Mouse (Mus musculus) T-helper 2 cell (primary cell): ENCODE measurements around the gene Mcam.

Source experiments
- in situ Hi-C: fragments of 300-600 bp; cut with MboI, MseI; formaldehyde crosslinking; loops from one replicate; pipeline ENCODE4 v1.15.1; 2025; ENCODE audit warnings: high pct_unique_total_duplicates

The Mcam gene

DNA sequence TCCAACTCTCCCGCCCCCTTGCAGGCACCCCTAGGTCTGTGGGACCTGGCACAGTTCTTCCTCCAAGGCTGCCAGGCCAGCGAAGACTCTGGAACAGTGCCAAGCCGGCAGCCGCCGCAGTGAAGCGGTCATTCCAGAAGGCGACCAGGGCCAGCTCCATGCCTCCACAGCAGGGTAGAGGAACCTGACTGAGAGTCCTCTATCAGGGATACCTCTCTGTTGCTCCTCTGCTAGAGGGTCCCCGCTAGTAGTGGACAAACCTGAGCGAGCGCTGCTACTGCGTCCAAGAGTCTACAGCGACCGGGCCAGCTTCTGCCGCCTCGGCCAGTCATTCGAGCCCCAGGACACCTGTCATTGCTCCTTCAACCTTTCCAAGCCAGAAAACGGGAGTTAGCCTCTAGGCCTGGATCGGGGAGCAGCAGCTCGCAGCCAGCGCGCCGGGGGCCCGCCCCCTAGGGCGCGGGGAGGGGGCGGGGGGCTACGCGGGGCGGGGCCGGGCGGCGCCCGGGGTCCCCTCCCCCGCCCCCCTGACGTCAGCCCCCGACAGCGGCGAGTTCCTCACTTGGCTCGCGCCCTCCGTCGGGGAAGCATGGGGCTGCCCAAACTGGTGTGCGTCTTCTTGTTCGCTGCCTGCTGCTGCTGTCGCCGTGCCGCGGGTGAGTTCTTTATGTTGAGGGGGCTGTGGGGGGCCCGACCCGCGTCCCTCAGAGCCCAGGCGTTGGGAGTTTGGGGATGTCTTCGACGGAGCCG lies at the start of gene Mcam:
TSS of gene Mcam (plus strand) at position 369 of the 750 bp plus-strand sequence.
- in situ Hi-C loops = no loop called here

DNA sequence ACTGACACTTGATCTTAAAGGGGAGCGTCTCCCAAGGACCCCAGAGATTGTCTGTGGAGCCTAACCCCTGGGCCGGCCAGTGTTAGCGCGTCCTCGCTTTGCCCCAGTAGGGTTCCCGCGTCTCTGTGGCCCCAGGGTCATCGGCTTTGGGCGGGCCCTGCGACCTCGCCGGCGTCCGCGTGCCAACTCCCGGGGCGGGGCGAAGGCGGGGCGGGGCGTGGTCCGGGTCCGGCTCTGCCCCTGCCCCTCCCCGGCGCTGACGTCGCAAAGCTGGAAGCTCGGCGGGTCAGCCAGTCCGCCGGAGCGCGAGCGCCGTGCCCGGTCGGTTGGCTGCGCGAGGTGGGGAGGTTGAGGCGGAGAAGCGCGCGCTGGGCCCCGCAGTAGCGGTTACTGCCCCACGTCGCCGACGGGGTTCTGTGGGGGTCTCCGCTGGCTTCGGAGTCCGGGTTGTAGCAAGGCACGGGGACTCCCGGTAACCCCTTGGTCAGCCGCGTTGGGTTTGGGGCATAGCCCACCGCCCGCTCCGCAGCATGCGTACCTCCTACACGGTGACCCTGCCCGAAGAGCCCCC lies 49.5 kb upstream of the Mcam start:
- in situ Hi-C loops = loop anchor here (10.0 to 25.0 kb wide), 2 partner anchors 347 to 530 kb away; partner anchors contain the start of gene Nectin1

DNA sequence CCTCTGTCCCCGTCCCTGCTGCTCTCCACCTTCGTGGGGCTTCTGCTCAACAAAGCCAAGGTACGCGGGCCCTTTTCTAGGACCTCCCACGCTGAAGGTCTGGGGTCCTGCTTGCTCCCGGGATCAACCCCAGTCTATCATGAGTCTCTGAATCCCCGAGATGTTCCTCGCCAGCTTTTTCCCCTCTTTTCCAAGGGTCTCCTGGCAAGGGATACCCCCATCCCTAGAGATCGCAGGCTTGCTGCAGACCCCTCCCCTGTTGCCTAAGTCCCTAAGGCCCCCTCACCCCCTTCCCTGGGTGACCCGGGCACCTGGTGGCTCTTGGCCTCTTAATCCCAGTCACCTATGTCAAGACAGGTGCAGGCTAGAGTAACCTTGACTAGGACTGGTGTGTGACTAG lies 49.0 kb upstream of the Mcam start:
- in situ Hi-C loops = loop anchor here (10.0 to 25.0 kb wide), 2 partner anchors 348 to 530 kb away; partner anchors contain the start of gene Nectin1

DNA sequence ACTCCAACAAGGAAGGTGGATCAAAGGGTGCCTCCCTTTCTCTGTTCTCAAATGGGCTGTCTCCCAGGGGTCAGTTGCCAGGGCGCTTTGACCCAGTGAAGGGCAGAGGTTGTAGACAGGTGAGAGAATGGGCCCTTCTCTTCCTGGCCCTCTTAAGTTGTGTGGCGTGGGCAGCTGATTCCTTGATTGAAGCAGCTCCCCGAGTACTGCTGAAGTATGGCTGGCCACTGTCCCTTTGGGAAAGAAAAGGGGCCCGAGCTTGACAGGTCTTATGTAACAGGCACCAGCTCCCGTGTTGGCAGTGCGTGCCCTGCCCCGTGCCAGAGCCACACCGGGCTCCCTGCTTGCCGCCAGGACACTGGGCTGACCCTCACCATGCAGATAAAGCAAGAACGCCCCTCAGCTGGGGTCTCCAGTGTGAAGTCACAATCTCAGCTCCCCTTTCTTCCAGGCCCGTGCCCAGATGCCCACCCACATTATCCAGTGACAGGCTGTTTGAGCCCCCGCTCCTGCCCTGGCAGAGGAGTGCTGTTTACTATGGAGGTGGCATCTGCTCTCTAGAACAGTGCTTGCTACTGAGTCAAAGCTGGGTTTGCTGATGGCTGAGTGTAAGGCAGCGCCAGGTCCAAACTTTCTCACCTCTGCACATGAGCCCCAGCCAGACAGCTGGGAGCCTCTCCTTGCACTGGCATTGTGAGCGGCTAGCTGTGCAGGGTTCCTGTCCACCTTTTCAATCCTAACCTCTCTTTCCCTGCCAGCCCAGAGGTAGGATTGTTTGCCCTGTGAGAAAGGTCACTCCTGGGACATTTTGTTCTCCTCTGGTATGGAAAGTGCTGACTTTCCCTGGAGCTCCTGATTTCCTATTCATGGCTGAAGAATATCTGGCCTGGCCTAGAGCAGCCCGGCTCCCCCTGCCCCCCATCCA lies 48.3 kb upstream of the Mcam start:
- in situ Hi-C loops = loop anchor here (10.0 to 25.0 kb wide), 2 partner anchors 349 to 531 kb away; partner anchors contain the start of gene Nectin1

DNA sequence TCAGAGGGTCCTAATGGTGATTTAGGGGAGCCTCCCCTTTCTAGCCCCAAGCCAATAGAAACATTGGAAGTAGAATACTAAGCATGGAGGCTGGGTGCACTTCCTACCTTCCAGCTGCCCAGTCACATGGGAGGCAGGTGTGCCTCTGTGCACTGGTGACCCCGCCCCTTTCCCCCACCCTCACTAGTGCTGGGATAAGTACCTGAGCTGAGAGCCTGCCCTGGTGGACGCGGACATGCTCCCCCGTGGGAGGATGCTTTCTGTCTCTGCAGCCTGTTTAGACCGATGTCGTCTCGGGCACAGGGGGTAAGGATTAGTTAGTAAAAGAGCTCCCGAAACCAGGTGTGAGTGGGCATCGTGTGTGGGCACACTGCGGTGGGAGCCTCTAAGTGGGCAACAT lies 47.3 kb upstream of the Mcam start:
- in situ Hi-C loops = loop anchor here (10.0 to 25.0 kb wide), 2 partner anchors 350 to 532 kb away; partner anchors contain the start of gene Nectin1

DNA sequence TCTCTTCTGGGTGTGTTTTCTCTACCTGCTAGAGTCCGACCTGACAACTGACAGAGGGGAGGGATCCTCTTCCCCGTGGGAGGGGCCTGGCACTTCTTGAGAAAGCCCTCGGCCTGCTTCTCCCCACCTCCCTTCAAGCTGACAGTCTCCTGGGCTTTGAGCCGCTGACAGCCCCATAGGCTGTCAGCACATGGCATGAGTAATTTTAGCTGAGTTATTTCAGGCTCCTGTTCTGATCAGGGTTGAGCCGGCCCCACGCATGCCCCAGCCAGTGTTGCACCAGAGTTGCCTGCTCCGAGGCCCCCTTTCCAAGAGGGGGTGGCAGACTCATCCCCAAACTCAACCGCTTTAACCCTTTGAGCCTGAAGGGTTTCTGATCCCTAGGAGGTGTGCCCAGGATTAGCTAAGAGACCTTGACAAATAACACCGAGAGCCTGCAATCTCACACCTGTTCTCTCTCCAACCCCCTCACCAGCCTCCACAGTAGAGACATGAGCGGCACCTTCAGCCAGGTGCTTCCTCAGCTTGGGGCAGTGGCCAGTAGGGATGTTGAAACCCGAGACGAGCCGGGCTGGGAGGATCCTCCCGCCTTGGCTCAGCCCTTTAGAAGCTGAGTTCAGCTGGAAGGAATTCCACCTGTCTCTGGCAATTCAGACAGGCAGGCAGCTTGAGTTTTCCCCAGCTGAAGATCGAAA lies 46.4 kb upstream of the Mcam start:
- in situ Hi-C loops = loop anchor here (10.0 to 25.0 kb wide), 2 partner anchors 351 to 533 kb away; partner anchors contain the start of gene Nectin1

DNA sequence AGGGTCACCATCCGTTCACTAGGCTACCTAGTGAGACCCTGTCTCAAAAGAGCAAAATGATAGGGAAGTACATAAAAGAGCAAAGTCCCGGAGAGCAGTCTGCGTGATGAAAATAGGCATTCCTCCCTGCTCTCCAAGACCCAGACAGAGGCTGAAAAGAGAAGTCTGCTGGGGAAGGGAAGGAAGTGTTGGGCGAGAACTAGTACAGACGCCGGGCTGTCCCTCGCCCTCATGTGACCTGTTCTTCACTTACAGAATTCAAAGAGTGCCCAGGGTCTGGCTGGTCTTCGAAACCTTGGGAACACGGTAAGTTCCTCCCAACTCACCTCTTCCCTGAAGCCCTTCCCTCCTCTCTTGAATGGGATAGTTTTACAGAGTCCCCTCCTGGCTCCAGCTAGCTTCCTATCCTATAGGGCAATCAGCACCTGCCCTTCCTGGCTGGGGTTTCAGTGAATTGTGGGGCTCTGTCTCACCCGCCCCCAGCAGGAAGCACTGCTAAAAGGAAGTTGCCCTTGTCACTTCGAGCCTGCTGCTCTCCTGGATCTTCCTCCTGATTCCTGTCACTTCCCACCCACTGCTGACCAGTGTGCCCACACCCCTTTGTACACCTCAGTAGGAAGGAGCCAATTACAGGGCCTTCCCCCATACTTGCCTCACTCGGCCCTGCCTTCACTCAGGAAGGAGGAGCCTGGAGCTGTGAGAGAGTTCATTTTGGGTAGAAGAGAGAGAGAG lies 45.2 kb upstream of the Mcam start:
- in situ Hi-C loops = loop anchor here (10.0 to 25.0 kb wide), 2 partner anchors 352 to 534 kb away; partner anchors contain the start of gene Nectin1

DNA sequence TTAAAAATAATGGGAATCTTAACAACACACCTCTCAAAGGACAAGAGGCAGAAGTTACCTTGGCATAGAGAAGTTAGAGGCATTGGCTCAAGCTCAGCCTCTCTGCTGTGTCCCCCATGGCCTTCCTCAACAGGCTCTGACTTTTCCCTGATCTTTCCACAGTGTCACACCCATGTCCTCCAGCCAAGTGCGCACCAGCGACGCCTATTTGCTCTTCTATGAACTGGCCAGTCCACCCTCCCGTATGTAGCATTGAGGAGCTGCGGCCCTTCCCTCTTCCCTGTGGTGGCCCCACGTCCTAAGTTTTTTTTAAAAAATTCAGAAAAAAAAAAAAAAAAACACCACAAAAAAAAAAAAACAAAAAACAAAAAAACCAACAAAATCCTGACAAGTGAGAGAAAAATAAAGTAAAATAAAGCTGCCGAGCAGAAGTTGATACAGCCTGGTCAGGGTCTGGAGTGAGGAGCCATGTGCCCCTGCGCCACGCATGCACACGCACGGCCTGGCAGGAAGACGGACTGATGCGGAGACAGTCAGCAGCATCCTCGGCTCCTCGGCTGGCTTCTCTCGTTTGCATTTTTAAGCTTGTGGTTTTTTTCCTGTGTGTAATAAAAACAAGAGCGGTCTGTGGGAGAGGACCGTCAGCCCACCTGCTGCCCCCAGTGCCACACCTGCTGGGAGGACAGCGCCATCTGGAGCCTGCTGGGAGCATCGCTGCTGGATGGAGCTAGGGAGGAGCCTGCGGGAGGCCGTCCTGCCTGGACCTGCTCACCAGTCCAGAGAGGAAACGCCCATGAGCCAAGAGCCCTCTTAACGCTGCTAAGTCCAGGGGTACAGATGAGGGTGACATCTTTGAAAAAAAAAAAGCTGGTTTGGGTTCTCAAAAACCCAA lies 40.4 kb upstream of the Mcam start:
- in situ Hi-C loops = loop anchor here (25.0 kb wide), 1 partner anchor 357 kb away; the partner anchor contains the start of gene Nectin1

DNA sequence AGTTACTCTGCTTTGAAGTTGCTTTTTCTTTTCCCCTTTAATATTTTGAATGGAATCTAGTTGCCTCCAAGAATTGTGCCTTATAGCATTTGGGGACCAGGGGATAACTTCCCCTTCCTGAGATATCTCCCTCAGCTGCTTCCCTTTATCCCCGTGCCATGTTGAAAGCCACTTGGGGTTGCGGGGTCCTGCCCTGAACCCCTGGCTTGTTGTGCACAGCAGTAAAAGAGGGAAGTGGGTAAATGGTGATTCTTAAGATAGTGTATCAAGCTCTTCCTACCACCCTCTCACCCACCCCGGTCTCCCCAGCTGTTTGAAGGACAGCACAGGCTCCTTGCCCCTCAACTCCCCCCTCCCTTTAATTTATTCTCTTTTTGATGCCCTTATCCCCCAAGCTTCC lies 39.5 kb upstream of the Mcam start:
- in situ Hi-C loops = loop anchor here (25.0 kb wide), 1 partner anchor 357 kb away; the partner anchor contains the start of gene Nectin1

DNA sequence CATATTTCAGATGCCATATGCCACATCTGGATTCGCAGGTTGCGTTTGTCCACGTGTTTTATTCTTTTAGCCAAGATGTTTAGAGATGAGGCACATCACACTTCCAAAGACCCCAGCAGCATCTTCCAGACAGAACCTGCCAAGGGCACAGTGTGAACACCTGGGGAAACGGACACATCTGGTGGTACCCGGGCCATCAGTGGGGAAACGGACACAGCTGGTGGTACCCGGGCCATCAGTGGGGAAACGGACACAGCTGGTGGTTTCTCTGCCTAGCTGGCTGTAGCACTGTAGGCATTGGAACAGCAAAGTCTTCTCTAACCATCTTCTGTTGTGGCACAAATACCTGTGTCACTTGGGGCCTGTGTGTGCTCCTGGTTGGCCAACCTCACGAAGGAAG lies 38.5 kb upstream of the Mcam start:
- in situ Hi-C loops = loop anchor here (25.0 kb wide), 1 partner anchor 358 kb away; the partner anchor contains the start of gene Nectin1

DNA sequence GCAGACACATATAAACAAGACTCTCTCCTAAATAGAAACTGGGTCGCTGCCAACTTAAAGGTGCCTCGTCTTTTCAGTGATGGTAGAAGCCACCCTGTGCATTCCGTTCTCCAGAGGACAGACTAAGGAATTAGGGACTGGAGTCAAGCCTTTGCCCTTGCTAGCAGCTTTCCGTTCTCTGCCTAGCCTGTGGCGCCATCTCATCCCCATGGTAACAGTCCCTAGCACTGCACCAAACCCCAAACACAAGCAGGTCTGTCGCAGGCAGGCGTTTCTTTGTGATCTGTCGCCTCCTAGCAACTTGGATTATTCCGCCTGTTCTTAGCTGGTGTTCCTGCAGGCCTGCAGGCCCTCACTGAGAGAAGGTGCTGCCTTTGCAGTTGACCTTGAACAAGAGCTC lies 37.7 kb upstream of the Mcam start:
- in situ Hi-C loops = loop anchor here (25.0 kb wide), 1 partner anchor 359 kb away; the partner anchor contains the start of gene Nectin1

DNA sequence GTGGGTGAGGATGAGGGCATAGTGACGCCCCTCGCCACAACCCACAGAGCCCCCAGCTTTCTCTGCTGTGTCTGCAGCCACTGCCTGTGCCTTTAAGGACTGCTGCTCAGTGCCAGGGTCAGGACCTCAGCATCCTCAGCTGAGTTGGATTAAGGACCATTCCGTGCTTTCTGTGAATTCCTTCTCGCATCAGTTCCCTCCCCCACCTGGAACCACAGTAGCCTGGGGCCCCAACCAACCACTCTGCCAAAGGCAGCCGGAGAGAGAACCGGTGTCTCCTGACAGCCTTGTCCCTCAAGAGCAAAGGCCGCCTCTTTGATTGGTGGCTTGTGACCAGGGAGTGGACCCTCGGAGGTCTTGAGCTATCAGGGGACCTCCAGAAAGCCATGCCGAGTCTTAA lies 32.8 kb upstream of the Mcam start, which contains the start of gene Mfrp:
TSS of gene Mfrp (plus strand) at position 240 of the 400 bp plus-strand sequence.
- in situ Hi-C loops = no loop called here

DNA sequence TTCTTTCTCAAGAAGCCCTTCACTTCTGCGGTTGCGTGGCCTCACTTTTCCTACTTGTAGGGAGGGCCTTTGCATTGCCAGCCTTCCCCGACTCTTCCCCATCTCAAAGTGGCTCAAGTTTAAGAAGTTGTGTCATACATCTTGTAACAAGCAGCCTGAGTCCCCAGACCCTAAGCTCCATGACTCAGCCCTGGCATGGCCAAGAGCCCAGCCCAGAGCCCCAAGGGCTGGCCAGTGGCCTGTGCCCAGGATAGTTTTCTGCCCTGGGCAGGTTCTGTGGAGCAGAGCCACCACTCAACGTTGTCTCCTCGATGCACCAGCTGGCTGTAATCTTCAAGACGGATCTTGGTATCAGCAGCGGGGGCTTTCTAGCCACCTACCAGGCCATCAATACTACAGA lies 29.4 kb upstream of the Mcam start:
- in situ Hi-C loops = no loop called here

DNA sequence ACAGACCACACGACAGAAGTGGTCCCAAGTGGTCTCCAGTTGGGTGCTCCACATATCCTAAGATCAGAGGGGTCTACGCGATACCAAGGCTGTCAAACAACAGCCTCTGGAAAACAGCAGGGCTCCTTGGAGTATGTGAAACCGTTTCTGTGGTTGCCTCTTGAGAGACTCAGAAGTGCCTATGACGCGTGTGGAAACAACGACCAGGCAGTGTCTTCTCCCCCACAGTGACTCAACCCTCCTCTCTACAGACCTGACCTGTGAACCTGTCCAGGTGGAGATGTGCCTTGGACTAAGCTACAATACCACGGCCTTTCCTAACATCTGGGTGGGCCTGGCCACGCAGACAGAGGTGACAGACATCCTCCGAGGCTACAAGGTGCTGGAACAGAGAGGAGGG lies 28.5 kb upstream of the Mcam start:
- in situ Hi-C loops = no loop called here

DNA sequence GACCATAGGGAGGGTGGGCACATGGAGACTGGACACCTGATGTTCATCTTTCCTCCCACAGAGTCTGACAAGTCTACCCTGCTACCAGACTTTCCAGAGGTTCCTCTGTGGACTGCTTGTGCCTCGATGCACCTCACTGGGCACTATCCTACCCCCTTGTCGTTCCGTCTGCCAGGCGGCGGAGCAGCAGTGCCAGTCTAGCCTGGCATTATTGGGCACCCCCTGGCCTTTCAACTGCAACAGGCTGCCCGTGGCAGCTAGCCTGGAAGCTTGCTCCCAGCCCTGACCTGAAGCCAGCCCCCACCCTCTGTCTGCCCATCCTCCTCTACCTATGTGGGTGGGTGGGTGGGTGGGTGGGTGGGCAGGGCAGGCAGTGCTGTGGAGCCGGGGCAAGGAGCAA lies 28.1 kb upstream of the Mcam start:
- in situ Hi-C loops = no loop called here

DNA sequence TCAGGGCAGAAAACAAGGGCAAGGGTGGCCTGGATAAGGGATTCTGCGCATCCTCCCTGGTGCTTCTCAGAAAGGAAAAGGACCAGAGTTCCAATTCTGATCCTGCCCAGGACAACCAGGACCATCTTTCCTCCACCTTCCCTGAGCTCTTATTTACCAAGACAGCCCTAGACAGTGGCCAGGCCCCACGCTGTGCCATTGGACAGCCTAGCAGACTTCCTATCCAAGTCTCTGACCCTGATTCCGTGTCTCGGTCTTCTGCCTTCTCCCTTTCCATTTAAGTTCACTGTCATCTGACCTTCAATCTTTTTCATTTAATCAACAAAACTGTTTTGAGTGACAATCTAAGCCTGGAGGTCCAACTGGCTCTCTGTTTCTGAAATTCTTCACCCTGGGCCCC lies 27.7 kb upstream of the Mcam start:
- in situ Hi-C loops = no loop called here

DNA sequence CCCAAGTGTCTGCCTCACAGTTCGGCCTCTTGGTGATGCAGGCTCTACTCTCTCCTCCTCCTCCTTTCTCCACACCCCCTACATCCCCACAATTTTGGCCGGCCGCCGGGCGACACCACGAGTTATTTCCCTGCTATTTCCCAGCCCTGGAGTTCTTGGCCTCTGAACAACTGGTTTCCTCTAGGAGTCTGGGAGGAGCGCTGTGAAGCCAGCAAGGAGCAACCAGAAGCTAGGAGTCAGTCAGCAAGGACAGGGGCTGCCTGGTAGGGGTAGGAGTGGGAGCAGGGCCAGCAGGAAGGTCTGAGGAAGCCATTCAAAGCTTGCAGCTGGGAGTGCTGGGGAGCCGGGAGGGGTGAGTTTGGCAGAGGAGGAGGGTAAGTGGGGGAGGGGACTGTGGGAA lies 27.2 kb upstream of the Mcam start, which contains the start of gene C1qtnf5:
TSS of gene C1qtnf5 (plus strand) at position 136 of the 400 bp plus-strand sequence.
- in situ Hi-C loops = no loop called here

DNA sequence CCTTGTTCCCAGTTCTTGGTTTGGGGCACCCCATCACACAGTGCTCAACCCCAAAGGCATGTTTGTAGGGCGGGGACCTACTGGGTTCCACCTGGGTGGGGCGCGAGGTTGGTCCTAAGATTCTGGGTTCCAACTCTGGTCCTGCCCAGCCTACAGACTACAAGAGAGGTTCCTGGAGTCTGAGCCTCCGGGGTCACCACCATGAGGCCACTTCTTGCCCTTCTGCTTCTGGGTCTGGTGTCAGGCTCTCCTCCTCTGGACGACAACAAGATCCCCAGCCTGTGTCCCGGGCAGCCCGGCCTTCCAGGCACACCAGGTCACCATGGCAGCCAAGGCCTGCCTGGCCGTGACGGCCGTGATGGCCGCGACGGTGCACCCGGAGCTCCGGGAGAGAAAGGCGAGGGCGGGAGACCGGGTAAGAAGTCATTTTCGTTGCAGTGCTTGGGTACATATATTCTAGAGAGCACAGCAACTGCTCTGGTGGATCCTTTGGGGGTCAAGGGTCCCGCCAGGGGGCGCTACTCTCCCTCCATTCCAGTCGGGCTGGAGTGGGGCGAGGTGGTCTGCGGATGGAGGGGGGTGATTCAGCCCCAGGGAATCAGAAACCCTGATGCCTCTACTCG lies 26.6 kb upstream of the Mcam start:
- in situ Hi-C loops = no loop called here
